Mouse (Mus musculus) erythroblast, embryonic 14.5 days (primary cell): ENCODE results near the gene Gm20604. TPM values are rescaled to one million over a fixed set of nuclear protein-coding genes. Genes with fewer than 3 reads are reported as not detected.

Experiments
- H3K27me3 ChIP-seq: 2 replicates; pipeline ENCODE4 v1.6.1; 2012; ENCODE audit warnings: inconsistent platforms; ENCODE audit not compliant: control insufficient read depth
- H3K36me3 ChIP-seq: 2 replicates; pipeline ENCODE4 v1.6.1; 2012; ENCODE audit warnings: mild to moderate bottlenecking, inconsistent platforms; ENCODE audit not compliant: control insufficient read depth
- H3K4me1 ChIP-seq: 2 replicates; pipeline ENCODE4 v1.6.1; 2012; ENCODE audit warnings: inconsistent platforms; ENCODE audit not compliant: control insufficient read depth
- H3K4me3 ChIP-seq: replicated peaks from 2 replicates; pipeline ENCODE3; 2012; ENCODE audit warnings: moderate library complexity, mild to moderate bottlenecking, inconsistent platforms
- H3K9me3 ChIP-seq: 2 replicates; pipeline ENCODE4 v1.6.1; 2012; ENCODE audit warnings: low read length, inconsistent platforms, mixed read lengths; ENCODE audit not compliant: control insufficient read depth
- GATA1 ChIP-seq: IDR thresholded peaks from 2 replicates; pipeline ENCODE4 v1.6.1; 2012; ENCODE audit warnings: low read length, inconsistent platforms, mixed read lengths
- TAL1 ChIP-seq: IDR thresholded peaks from 3 replicates; pipeline ENCODE4 v1.6.1; 2012; ENCODE audit warnings: low read length, inconsistent platforms, mixed read lengths
- polyA plus RNA-seq: library from polyadenylated mRNA; stranded (reverse); fragments of >175 nt; gene quantifications from 2 replicates; pipeline ENCODE4 v1.2.3, GENCODE M21; 2012

Gene Gm20604
- polyA plus RNA-seq, 1 experiment, result 0.29 TPM

- Histone ChIP-seq H3K27me3 (no peaks in the 10 kb centered on the region), H3K4me1 (no peaks in the 10 kb centered on the region; the same call in 1 of the 2 replicates), H3K36me3 (peaks cover 99% of the 10 kb centered on the region), H3K4me3 (no peak overlapping the region), H3K9me3 (peaks cover 7% of the 10 kb centered on the region)
- TF ChIP-seq TAL1, result no peak
- TF ChIP-seq GATA1, result no peak
Measured at GRCm38 (mm10) chr12:102771601-102772000, 13.1 kb upstream of the Gm20604 start.

GRCm38 (mm10) chr12:102769000-102769399 lies 10.5 kb upstream of the Gm20604 start:
- H3K27me3 ChIP-seq, result no peaks in the 10 kb centered on the region
- H3K4me3 ChIP-seq, result no peak overlapping the region
- H3K9me3 ChIP-seq, result peaks cover 7% of the 10 kb centered on the region
- peaks cover 97% of the 10 kb centered on the region for H3K36me3 ChIP-seq
- H3K4me1 ChIP-seq, result no peaks in the 10 kb centered on the region; the same call in 1 of the 2 replicates
- TF ChIP-seq GATA1, result no peak

- H3K4me1 ChIP-seq, result peaks cover 17% of the 10 kb centered on the region
- no peak overlapping the region for H3K4me3 ChIP-seq
- no peak for TF ChIP-seq GATA1
- TF ChIP-seq TAL1, result no peak
- no peaks in the 10 kb centered on the region for H3K9me3 ChIP-seq
- no peaks in the 10 kb centered on the region for H3K27me3 ChIP-seq
- H3K36me3 ChIP-seq, result peaks cover 83% of the 10 kb centered on the region
Measured at GRCm38 (mm10) chr12:102763696-102764095, 5.2 kb upstream of the Gm20604 start.

- Histone ChIP-seq H3K9me3 (no peaks in the 10 kb centered on the region), H3K4me1 (peaks cover 29% of the 10 kb centered on the region), H3K36me3 (peaks cover 63% of the 10 kb centered on the region), H3K4me3 (no peak overlapping the region), H3K27me3 (no peaks in the 10 kb centered on the region)
- TF ChIP-seq TAL1 (no peak), GATA1 (no peak)
Measured at GRCm38 (mm10) chr12:102761668-102762067, 3.2 kb upstream of the Gm20604 start.

- H3K4me1 ChIP-seq, result peaks cover 44% of the 10 kb centered on the region
- H3K4me3 ChIP-seq, result peak overlapping the region; percentile 97
- TF ChIP-seq TAL1, result no peak
- no peak for TF ChIP-seq GATA1
- peaks cover 57% of the 10 kb centered on the region for H3K36me3 ChIP-seq
- peaks cover 2% of the 10 kb centered on the region; the same call in 1 of the 2 replicates for H3K9me3 ChIP-seq
- no peaks in the 10 kb centered on the region for H3K27me3 ChIP-seq
Measured at GRCm38 (mm10) chr12:102758936-102759335, 464 bp upstream of the Gm20604 start.

- peaks cover 53% of the 10 kb centered on the region for H3K36me3 ChIP-seq
- peaks cover 44% of the 10 kb centered on the region for H3K4me1 ChIP-seq
- H3K27me3 ChIP-seq, result no peaks in the 10 kb centered on the region
- no peak for TF ChIP-seq GATA1
- no peak for TF ChIP-seq TAL1
- H3K9me3 ChIP-seq, result peaks cover 2% of the 10 kb centered on the region; the same call in 1 of the 2 replicates
- peak within 1 kb of the TSS; percentile 97 for H3K4me3 ChIP-seq
Measured at GRCm38 (mm10) chr12:102757689-102758402, 626 bp downstream of the Gm20604 start, which contains the start of the genes Gm28051, Gon7 and Ubr7. Gene Gm28051 (minus strand): TSS chr12:102757765. Gene Gon7 (minus strand): TSS chr12:102757803. Gene Ubr7 (plus strand): TSS chr12:102757967.

- Histone ChIP-seq H3K9me3 (peaks cover 2% of the 10 kb centered on the region; the same call in 1 of the 2 replicates), H3K4me1 (peaks cover 44% of the 10 kb centered on the region), H3K27me3 (no peaks in the 10 kb centered on the region), H3K36me3 (peaks cover 52% of the 10 kb centered on the region), H3K4me3 (peak overlapping the region; percentile 97)
- TF ChIP-seq GATA1 (no peak), TAL1 (no peak)
Measured at GRCm38 (mm10) chr12:102757055-102757688, 1.3 kb downstream of the Gm20604 start.

GRCm38 (mm10) chr12:102756304-102756703 lies 2.2 kb downstream of the Gm20604 start:
- Histone ChIP-seq H3K36me3 (peaks cover 47% of the 10 kb centered on the region), H3K4me1 (peaks cover 44% of the 10 kb centered on the region), H3K9me3 (peaks cover 2% of the 10 kb centered on the region; the same call in 1 of the 2 replicates), H3K27me3 (no peaks in the 10 kb centered on the region), H3K4me3 (peak overlapping the region; percentile 97)
- no peak for TF ChIP-seq TAL1
- TF ChIP-seq GATA1, result no peak

- H3K4me1 ChIP-seq, result peaks cover 24% of the 10 kb centered on the region
- H3K27me3 ChIP-seq, result no peaks in the 10 kb centered on the region
- H3K9me3 ChIP-seq, result no peaks in the 10 kb centered on the region
- peaks cover 55% of the 10 kb centered on the region for H3K36me3 ChIP-seq
- TF ChIP-seq GATA1 (no peak), TAL1 (no peak)
- no peak overlapping the region for H3K4me3 ChIP-seq
Measured at GRCm38 (mm10) chr12:102748256-102748655, 10.2 kb downstream of the Gm20604 start.
